11 mouse cellular contexts compared by ENCODE assay signal in genomic region chr17:80619556-80619955, GRCm38 (mm10). TPM values are rescaled to one million over a fixed set of nuclear protein-coding genes. Genes with fewer than 3 reads are reported as not detected.
DNase-seq lines count a peak whose midpoint lies in the region; ATAC-seq and TF ChIP-seq lines count a peak whose summit lies in the region.
"Had no signal": no experiment of that assay in that cellular context is flagged by ENCODE, and none has a peak within 500 bp of the region (broad histone marks: within the 10 kb centered on the region; RNA-seq: fewer than 3 reads in every experiment).

No protein-coding gene starts in this region.

- H3K9ac ChIP-seq in midbrain, embryonic 15.5 days: no peak overlapping the region
- no peak overlapping the region for H3K9ac ChIP-seq in stomach, postnatal 0 days (ENCODE audit: low read length)

- H3K9me3 ChIP-seq in midbrain, embryonic 15.5 days: no peaks in the 10 kb centered on the region
- no peaks in the 10 kb centered on the region for H3K9me3 ChIP-seq in midbrain, embryonic 10.5 days (replicated peaks)
- no peaks in the 10 kb centered on the region for H3K9me3 ChIP-seq in limb, embryonic 10.5 days (replicated peaks)
- H3K9me3 ChIP-seq in stomach, postnatal 0 days (ENCODE audit: control insufficient read depth, low read length): no peaks in the 10 kb centered on the region
- H3K9me3 ChIP-seq: heart, embryonic 10.5 days had no signal

- peak; percentile 76 for DNase-seq in heart, adult 11 months
- no peak for DNase-seq in heart, postnatal 10 days
- no peak for DNase-seq in midbrain, embryonic 10.5 days (ENCODE audit: low spot score)
- DNase-seq in layer of hippocampus, adult 9-11 months: peak; percentile 49
- DNase-seq in limb, embryonic 10.5 days (ENCODE audit: low spot score): no peak
- no peak for DNase-seq in right cerebral cortex, postnatal 14 days
- DNase-seq in stomach, postnatal 0 days (ENCODE audit: low spot score): no peak
- DNase-seq: adrenal gland, adult 2 months; kidney, adult 11 months had no signal

- WGBS in midbrain, embryonic 15.5 days: 75% methylated on average over 13 of the region's 13 CpGs
- 90% methylated on average over 13 of the region's 13 CpGs for WGBS in midbrain, embryonic 10.5 days
- WGBS in limb, embryonic 10.5 days: 91% methylated on average over 13 of the region's 13 CpGs
- 86% methylated on average over 13 of the region's 13 CpGs for WGBS in stomach, postnatal 0 days

- H3K4me2 ChIP-seq in midbrain, embryonic 15.5 days: no peak overlapping the region
- no peak overlapping the region for H3K4me2 ChIP-seq in stomach, postnatal 0 days (replicated peaks; ENCODE audit: low read depth)

- TF ChIP-seq EP300 in stomach, postnatal 0 days (optimal IDR thresholded peaks at IDR 0.05): no peak

- intact Hi-C loops in heart, postnatal 10 days (cut with DNase I): no loop called here

- no peaks in the 10 kb centered on the region for H3K27me3 ChIP-seq in midbrain, embryonic 15.5 days (replicated peaks)
- no peaks in the 10 kb centered on the region for H3K27me3 ChIP-seq in midbrain, embryonic 10.5 days (ENCODE audit: low read depth, poor library complexity, severe bottlenecking)
- no peaks in the 10 kb centered on the region for H3K27me3 ChIP-seq in limb, embryonic 10.5 days (ENCODE audit: low read depth, poor library complexity, severe bottlenecking)
- H3K27me3 ChIP-seq in stomach, postnatal 0 days (ENCODE audit: control insufficient read depth, insufficient read depth, low read length): no peaks in the 10 kb centered on the region

- peaks cover 8% of the 10 kb centered on the region for H3K36me3 ChIP-seq in midbrain, embryonic 15.5 days (replicated peaks)
- H3K36me3 ChIP-seq in midbrain, embryonic 10.5 days: peaks cover 33% of the 10 kb centered on the region
- H3K36me3 ChIP-seq in limb, embryonic 10.5 days: peaks cover 42% of the 10 kb centered on the region
- H3K36me3 ChIP-seq in stomach, postnatal 0 days (ENCODE audit: control insufficient read depth, insufficient read depth, low read length): peaks cover 13% of the 10 kb centered on the region

- H3K4me1 ChIP-seq in midbrain, embryonic 15.5 days: peaks cover 4% of the 10 kb centered on the region; the same call in 1 of the 2 replicates
- H3K4me1 ChIP-seq in midbrain, embryonic 10.5 days: no peaks in the 10 kb centered on the region
- no peaks in the 10 kb centered on the region for H3K4me1 ChIP-seq in limb, embryonic 10.5 days
- H3K4me1 ChIP-seq in stomach, postnatal 0 days (replicated peaks; ENCODE audit: control insufficient read depth, insufficient read depth): no peaks in the 10 kb centered on the region

- H3K4me3 ChIP-seq in midbrain, embryonic 15.5 days: no peak overlapping the region
- no peak overlapping the region for H3K4me3 ChIP-seq in midbrain, embryonic 10.5 days
- H3K4me3 ChIP-seq in limb, embryonic 10.5 days: no peak overlapping the region
- no peak overlapping the region for H3K4me3 ChIP-seq in stomach, postnatal 0 days (ENCODE audit: low read depth, low read length)
- H3K4me3 ChIP-seq: heart, embryonic 10.5 days had no signal

- 0 out of 2 replicates have a peak overlapping the region, but pooled peaks have one; percentile 14 for H3K27ac ChIP-seq in midbrain, embryonic 15.5 days
- H3K27ac ChIP-seq in midbrain, embryonic 10.5 days (replicated peaks): no peak overlapping the region
- no peak overlapping the region for H3K27ac ChIP-seq in limb, embryonic 10.5 days
- no peak overlapping the region for H3K27ac ChIP-seq in stomach, postnatal 0 days (replicated peaks)
- H3K27ac ChIP-seq: heart, embryonic 10.5 days had no signal

- TF ChIP-seq CTCF in stomach, postnatal 0 days (IDR thresholded peaks at IDR 0.05; ENCODE audit: low read depth): no peak

- no peak for ATAC-seq in midbrain, embryonic 15.5 days (replicated peaks)
- ATAC-seq in stomach, postnatal 0 days (ENCODE audit: low FRiP score, low TSS enrichment): no peak

RNA-seq across cellular contexts. Expression of gene Cdkl4, which starts 41.9 kb away (rescaled TPM):
- not detected for total RNA-seq in heart, postnatal 10 days (2021)
- polyA plus RNA-seq in midbrain, embryonic 15.5 days (2015; fragmentation: Nextera tagmentation; extraction: Ambion mirVana): 5.1 and 5.5 TPM in 2 replicates
- 1.8 and 2.0 TPM in 2 replicates for polyA plus RNA-seq in midbrain, embryonic 10.5 days (2016; fragmentation: Nextera tagmentation; extraction: Ambion mirVana)
- 0.14 and 0.51 TPM in 2 replicates for polyA plus RNA-seq in limb, embryonic 10.5 days (2016; fragmentation: Nextera tagmentation; extraction: Ambion mirVana)
- 0.05 and 0.08 TPM in 2 replicates for polyA plus RNA-seq in stomach, postnatal 0 days (2015; fragmentation: Nextera tagmentation; extraction: Ambion mirVana)

Comparison
In these comparisons a context has a peak if more than half of its experiments do, and no peak if none do; other contexts are left out.
1. DNase-seq: peak in heart, adult 11 months (single experiment) and layer of hippocampus, adult 9-11 months (single experiment); none in heart, postnatal 10 days (0 of 2), midbrain, embryonic 10.5 days (single experiment), limb, embryonic 10.5 days (single experiment), right cerebral cortex, postnatal 14 days (single experiment) and stomach, postnatal 0 days (single experiment).